Mouse (Mus musculus) forebrain, embryonic 14.5 days (tissue): Measurements from ENCODE around the gene Gm9767. TPM values are rescaled to one million over a fixed set of nuclear protein-coding genes. Genes with fewer than 3 reads are reported as not detected.
A peak's percentile ranks its signal among the peaks of the same experiment; 100 is the strongest.

Source experiments
- ATAC-seq: fragments of 200-750 bp; cut with Nextera tagmentation; 2 replicates; pipeline ENCODE4 v1.8.0; 2017; ENCODE audit warnings: mild to moderate bottlenecking, moderate library complexity
- DNase-seq: peaks from one replicate; pipeline ENCODE4 v3.0.0-alpha.2; 2015; ENCODE audit warnings: low spot score
- H3K27ac ChIP-seq: fragments of 300-500 bp; sonication (generic); 2 replicates; pipeline ENCODE4 v1.5.1; 2014; ENCODE audit warnings: low read depth, mild to moderate bottlenecking, control low read depth, low read length, moderate library complexity
- H3K27me3 ChIP-seq: fragments of 300-500 bp; sonication (generic); replicated peaks from 2 replicates; pipeline ENCODE4 v1.6.1; 2014; ENCODE audit warnings: low read length, control low read depth, mixed read lengths; ENCODE audit not compliant: control insufficient read depth, insufficient read depth
- H3K36me3 ChIP-seq: fragments of 300-500 bp; sonication (generic); 2 replicates; pipeline ENCODE4 v1.6.1; 2014; ENCODE audit warnings: low read length, control low read depth; ENCODE audit not compliant: control insufficient read depth, insufficient read depth
- H3K4me1 ChIP-seq: fragments of 300-500 bp; sonication (generic); 2 replicates; pipeline ENCODE4 v1.6.1; 2014; ENCODE audit warnings: antibody characterized with exemption, low read length, control low read depth; ENCODE audit not compliant: control insufficient read depth, insufficient read depth
- H3K4me2 ChIP-seq: fragments of 300-500 bp; sonication (generic); 2 replicates; pipeline ENCODE4 v1.6.1; 2014; ENCODE audit warnings: mild to moderate bottlenecking, control low read depth, low read length
- H3K4me3 ChIP-seq: fragments of 300-500 bp; sonication (generic); 2 replicates; pipeline ENCODE4 v1.5.1; 2014; ENCODE audit warnings: low read depth, low read length, control low read depth
- H3K9ac ChIP-seq: fragments of 300-500 bp; sonication (generic); 2 replicates; pipeline ENCODE4 v1.6.1; 2014; ENCODE audit warnings: mild to moderate bottlenecking, low read length, control low read depth, moderate library complexity
- H3K9me3 ChIP-seq: fragments of 300-500 bp; sonication (generic); replicated peaks from 2 replicates; pipeline ENCODE4 v1.6.1; 2016; ENCODE audit warnings: low read length, control low read depth, mixed read lengths; ENCODE audit not compliant: control insufficient read depth
- WGBS: fragments of 180-500 bp; shearing (Covaris S2); extraction: QIAGEN DNeasy Blood & Tissue Kit; methylation state at CpG from one replicate; pipeline ENCODE4 v1.1.7; 2014; 5-methylcytosine and 5-hydroxymethylcytosine counted together
- polyA plus RNA-seq: library from polyadenylated mRNA; unstranded; fragments of >200 nt; fragmentation: Nextera tagmentation; extraction: Ambion mirVana; gene quantifications from 2 replicates; pipeline ENCODE4 v1.2.1, GENCODE M21; 2014

Gene Gm9767
- polyA plus RNA-seq = 0.93 and 1.3 TPM in 2 replicates

- Histone ChIP-seq H3K4me2 (peak within 1 kb of the TSS; percentile 85), H3K9ac (peak within 1 kb of the TSS; percentile 84)
- WGBS = 1% methylated on average over 49 of the region's 52 CpGs
Observed at GRCm38 (mm10) chr10:26077671-26078481, at the start of gene Gm9767. Gm9767 (plus strand) TSS chr10:26078255.

GRCm38 (mm10) chr10:26034931-26035330 lies 43.1 kb upstream of the Gm9767 start:
- WGBS = 83% methylated on average over 5 of the region's 5 CpGs
- peak; percentile 46; the same call in 1 of the 2 replicates for ATAC-seq
- no peaks in the 10 kb centered on the region for H3K9me3 ChIP-seq

More at GRCm38 (mm10) chr10:26077671-26078481, at the start of gene Gm9767:
- no peaks in the 10 kb centered on the region for H3K36me3 ChIP-seq
- no peaks in the 10 kb centered on the region for H3K9me3 ChIP-seq
- H3K4me1 ChIP-seq = no peaks in the 10 kb centered on the region
- peak within 1 kb of the TSS; percentile 60; the same call in 1 of the 2 replicates for H3K27ac ChIP-seq
- H3K4me3 ChIP-seq = peak within 1 kb of the TSS; percentile 71
- no peaks in the 10 kb centered on the region for H3K27me3 ChIP-seq
- DNase-seq = peak; percentile 59
- peak; percentile 69 for ATAC-seq

GRCm38 (mm10) chr10:26051177-26051576 lies 26.9 kb upstream of the Gm9767 start:
- Histone ChIP-seq H3K9ac (no peak overlapping the region), H3K9me3 (no peaks in the 10 kb centered on the region), H3K4me3 (no peak overlapping the region), H3K4me2 (no peak overlapping the region), H3K36me3 (no peaks in the 10 kb centered on the region), H3K27ac (no peak overlapping the region), H3K27me3 (no peaks in the 10 kb centered on the region), H3K4me1 (no peaks in the 10 kb centered on the region)
- no peak for ATAC-seq
- WGBS = 91% methylated on average over 2 of the region's 2 CpGs
- DNase-seq = no peak

More at GRCm38 (mm10) chr10:26034931-26035330, 43.1 kb upstream of the Gm9767 start:
- Histone ChIP-seq H3K36me3 (no peaks in the 10 kb centered on the region), H3K4me3 (no peak overlapping the region), H3K4me1 (no peaks in the 10 kb centered on the region), H3K27me3 (no peaks in the 10 kb centered on the region), H3K4me2 (no peak overlapping the region), H3K27ac (no peak overlapping the region), H3K9ac (no peak overlapping the region)
- DNase-seq = peak; percentile 28

GRCm38 (mm10) chr10:26059662-26060307 lies 18.3 kb upstream of the Gm9767 start:
- 85% methylated on average over 3 of the region's 3 CpGs for WGBS
- Histone ChIP-seq H3K4me2 (no peak overlapping the region), H3K9me3 (no peaks in the 10 kb centered on the region), H3K4me3 (no peak overlapping the region), H3K9ac (no peak overlapping the region), H3K27ac (no peak overlapping the region), H3K27me3 (no peaks in the 10 kb centered on the region), H3K4me1 (no peaks in the 10 kb centered on the region), H3K36me3 (no peaks in the 10 kb centered on the region)
- DNase-seq = no peak
- no peak for ATAC-seq

- no peaks in the 10 kb centered on the region for H3K27me3 ChIP-seq
- H3K27ac ChIP-seq = no peak overlapping the region
- no peak for ATAC-seq
- H3K4me1 ChIP-seq = no peaks in the 10 kb centered on the region
- no peaks in the 10 kb centered on the region for H3K9me3 ChIP-seq
- H3K4me2 ChIP-seq = no peak overlapping the region
- no peak overlapping the region for H3K9ac ChIP-seq
- DNase-seq = no peak
- H3K4me3 ChIP-seq = no peak overlapping the region
- WGBS = 93% methylated on average over 4 of the region's 4 CpGs
- no peaks in the 10 kb centered on the region for H3K36me3 ChIP-seq
Observed at GRCm38 (mm10) chr10:26063071-26063470, 15.0 kb upstream of the Gm9767 start.

GRCm38 (mm10) chr10:26071986-26072385 lies 6.1 kb upstream of the Gm9767 start:
- ATAC-seq = no peak
- H3K27ac ChIP-seq = no peak overlapping the region
- WGBS = 86% methylated on average over 5 of the region's 5 CpGs

GRCm38 (mm10) chr10:26076949-26077348 lies 1.1 kb upstream of the Gm9767 start:
- H3K9ac ChIP-seq = no peak overlapping the region
- no peaks in the 10 kb centered on the region for H3K27me3 ChIP-seq
- ATAC-seq = no peak
- DNase-seq = no peak
- H3K36me3 ChIP-seq = no peaks in the 10 kb centered on the region
- no peaks in the 10 kb centered on the region for H3K9me3 ChIP-seq
- peak overlapping the region; percentile 85 for H3K4me2 ChIP-seq
- no peak overlapping the region for H3K27ac ChIP-seq
- WGBS = 87% methylated on average over 9 of the region's 9 CpGs
- no peaks in the 10 kb centered on the region for H3K4me1 ChIP-seq
- peak overlapping the region; percentile 71 for H3K4me3 ChIP-seq

More at GRCm38 (mm10) chr10:26071986-26072385, 6.1 kb upstream of the Gm9767 start:
- Histone ChIP-seq H3K4me1 (no peaks in the 10 kb centered on the region), H3K4me3 (no peak overlapping the region), H3K36me3 (no peaks in the 10 kb centered on the region), H3K9me3 (no peaks in the 10 kb centered on the region), H3K27me3 (no peaks in the 10 kb centered on the region), H3K4me2 (no peak overlapping the region), H3K9ac (no peak overlapping the region)
- no peak for DNase-seq

- Histone ChIP-seq H3K9ac (peak within 1 kb of the TSS; percentile 84), H3K4me2 (peak within 1 kb of the TSS; percentile 85), H3K36me3 (no peaks in the 10 kb centered on the region), H3K9me3 (no peaks in the 10 kb centered on the region), H3K27ac (peak within 1 kb of the TSS; percentile 60; the same call in 1 of the 2 replicates), H3K4me3 (peak within 1 kb of the TSS; percentile 71), H3K4me1 (no peaks in the 10 kb centered on the region), H3K27me3 (no peaks in the 10 kb centered on the region)
- peak; percentile 96 for ATAC-seq
- under 1% methylated on average over 42 of the region's 46 CpGs for WGBS
- peak; percentile 96 for DNase-seq
Observed at GRCm38 (mm10) chr10:26078521-26079142, 577 bp downstream of the Gm9767 start, which contains the start of gene Tmem200a. Tmem200a (minus strand) TSS chr10:26079052.
